Mouse (Mus musculus): Measurements from ENCODE around the gene Sympk.

Gene Sympk

GRCm38 (mm10) chr7:19024096-19024506, at the start of gene Sympk:
TSS of gene Sympk (plus strand) at chr7:19024377.
- DNase-seq (ENCODE audit: low spot score in 2 of 2), result peak; percentile 95 to 96

GRCm38 (mm10) chr7:18978381-18978780, 45.8 kb upstream of the Sympk start:
- no peak for DNase-seq (ENCODE audit: low spot score in 2 of 2)

- DNase-seq (ENCODE audit: low spot score in 2 of 2), result no peak
These were observed 37.7 kb upstream of the Sympk start for GRCm38 (mm10) chr7:18986503-18986902.

GRCm38 (mm10) chr7:18987100-18987499, 37.1 kb upstream of the Sympk start, which contains the start of gene Nanos2:
TSS of gene Nanos2 (plus strand) at chr7:18987400.
- no peak for DNase-seq (ENCODE audit: low spot score in 2 of 2)

GRCm38 (mm10) chr7:18987747-18988146, 36.4 kb upstream of the Sympk start:
- no peak for DNase-seq (ENCODE audit: low spot score in 2 of 2)

GRCm38 (mm10) chr7:18988780-18989179, 35.4 kb upstream of the Sympk start:
- DNase-seq (ENCODE audit: low spot score in 2 of 2), result no peak

- DNase-seq (ENCODE audit: low spot score in 2 of 2), result no peak
These were observed 34.2 kb upstream of the Sympk start for GRCm38 (mm10) chr7:18989995-18990394.

- DNase-seq (ENCODE audit: low spot score in 2 of 2), result peak; percentile 97 to 99
These were observed 33.4 kb upstream of the Sympk start, which contains the start of gene Mypop for GRCm38 (mm10) chr7:18990601-18991295. TSS of gene Mypop (plus strand) at chr7:18991245.

GRCm38 (mm10) chr7:18991660-18992293, 32.4 kb upstream of the Sympk start:
- peak in 1 of 2 experiments; percentile 22 for DNase-seq (ENCODE audit: low spot score in 2 of 2)

GRCm38 (mm10) chr7:18992294-18992675, 31.9 kb upstream of the Sympk start:
- no peak for DNase-seq (ENCODE audit: low spot score in 2 of 2)

- DNase-seq (ENCODE audit: low spot score in 2 of 2), result no peak
These were observed 31.1 kb upstream of the Sympk start for GRCm38 (mm10) chr7:18993036-18993435.

GRCm38 (mm10) chr7:18998835-18999234, 25.3 kb upstream of the Sympk start:
- no peak for DNase-seq (ENCODE audit: low spot score in 2 of 2)

GRCm38 (mm10) chr7:19000421-19000820, 23.8 kb upstream of the Sympk start:
- no peak for DNase-seq (ENCODE audit: low spot score in 2 of 2)

- DNase-seq (ENCODE audit: low spot score in 2 of 2), result peak; percentile 84 to 86
These were observed 22.9 kb upstream of the Sympk start for GRCm38 (mm10) chr7:19001066-19001806.

GRCm38 (mm10) chr7:19001807-19002085, 22.4 kb upstream of the Sympk start:
- no peak for DNase-seq (ENCODE audit: low spot score in 2 of 2)

GRCm38 (mm10) chr7:19002115-19002514, 22.1 kb upstream of the Sympk start:
- no peak for DNase-seq (ENCODE audit: low spot score in 2 of 2)

- DNase-seq (ENCODE audit: low spot score in 2 of 2), result peak; percentile 64 to 67
These were observed 21.2 kb upstream of the Sympk start for GRCm38 (mm10) chr7:19002848-19003498.

- peak; percentile 91 for DNase-seq (ENCODE audit: low spot score in 2 of 2)
These were observed 20.1 kb upstream of the Sympk start, which contains the start of gene Irf2bp1 for GRCm38 (mm10) chr7:19003902-19004630. TSS of gene Irf2bp1 (plus strand) at chr7:19004044.

GRCm38 (mm10) chr7:19004631-19005079, 19.5 kb upstream of the Sympk start:
- DNase-seq (ENCODE audit: low spot score in 2 of 2), result peak in 1 of 2 experiments; percentile 11

GRCm38 (mm10) chr7:19005417-19006121, 18.6 kb upstream of the Sympk start:
- DNase-seq (ENCODE audit: low spot score in 2 of 2), result no peak

- DNase-seq (ENCODE audit: low spot score in 2 of 2), result peak; percentile 81 to 85
These were observed 17.7 kb upstream of the Sympk start for GRCm38 (mm10) chr7:19006476-19006875.
